Mouse (Mus musculus) heart, embryonic 14.5 days (tissue): ENCODE measurements around the gene Col4a2. TPM values are rescaled to one million over a fixed set of nuclear protein-coding genes. Genes with fewer than 3 reads are reported as not detected.

Experiments used
- ATAC-seq: fragments of 200-750 bp; cut with Nextera tagmentation; 2 replicates; pipeline ENCODE4 v1.8.0; 2017; ENCODE audit warnings: low read depth, moderate TSS enrichment; ENCODE audit not compliant: insufficient number of reproducible peaks, insufficient read depth, low FRiP score
- H3K27ac ChIP-seq, 2 experiments: fragments of 200-500 bp in 1 of 2; fragments of 300-500 bp in 1 of 2; sonication (generic) in 1 of 2; replicated peaks in 1 of 2; 2 replicates each; pipeline ENCODE4 v1.5.1; 2012 to 2014; ENCODE audit warnings: low read depth in 2 of 2, low read length in 2 of 2, control low read depth in 1 of 2, mild to moderate bottlenecking in 1 of 2, mixed read lengths in 1 of 2; ENCODE audit not compliant: control insufficient read depth in 1 of 2, insufficient read depth in 1 of 2
- H3K27me3 ChIP-seq: fragments of 300-500 bp; sonication (generic); 2 replicates; pipeline ENCODE4 v1.6.1; 2014; ENCODE audit warnings: mild to moderate bottlenecking, low read length, control low read depth; ENCODE audit not compliant: control insufficient read depth, insufficient read depth
- H3K36me3 ChIP-seq: fragments of 300-500 bp; sonication (generic); 2 replicates; pipeline ENCODE4 v1.6.1; 2014; ENCODE audit warnings: mild to moderate bottlenecking, control low read depth, low read length, mixed read lengths; ENCODE audit not compliant: control insufficient read depth, insufficient read depth
- H3K4me1 ChIP-seq, 2 experiments: fragments of 200-500 bp in 1 of 2; fragments of 300-500 bp in 1 of 2; sonication (generic) in 1 of 2; 2 replicates each; pipeline ENCODE4 v1.6.1; 2012 to 2014; ENCODE audit warnings: low read length in 2 of 2, control low read depth in 1 of 2, mixed read lengths in 1 of 2; ENCODE audit not compliant: control insufficient read depth in 2 of 2, insufficient read depth in 2 of 2
- H3K4me2 ChIP-seq: fragments of 300-500 bp; sonication (generic); 2 replicates; pipeline ENCODE4 v1.6.1; 2014; ENCODE audit warnings: mild to moderate bottlenecking, low read length
- H3K4me3 ChIP-seq, 2 experiments: fragments of 200-500 bp in 1 of 2; fragments of 300-500 bp in 1 of 2; sonication (generic) in 1 of 2; 2 replicates each; pipeline ENCODE4 v1.5.1; 2012 to 2014; ENCODE audit warnings: low read length in 2 of 2, mild to moderate bottlenecking in 2 of 2, control low read depth in 1 of 2, low read depth in 1 of 2, moderate library complexity in 1 of 2; ENCODE audit not compliant: control insufficient read depth in 1 of 2, insufficient read depth in 1 of 2
- H3K9ac ChIP-seq: fragments of 300-500 bp; sonication (generic); 2 replicates; pipeline ENCODE4 v1.6.1; 2014; ENCODE audit warnings: mild to moderate bottlenecking, low read length
- H3K9me3 ChIP-seq: fragments of 300-500 bp; sonication (generic); 2 replicates; pipeline ENCODE4 v1.6.1; 2016; ENCODE audit warnings: low read length, control low read depth; ENCODE audit not compliant: control insufficient read depth
- WGBS: fragments of 180-500 bp; shearing (Covaris S2); extraction: QIAGEN DNeasy Blood & Tissue Kit; methylation state at CpG from one replicate; pipeline ENCODE4 v1.1.7; 2014; 5-methylcytosine and 5-hydroxymethylcytosine counted together
- polyA plus RNA-seq: library from polyadenylated mRNA; unstranded; fragments of >200 nt; fragmentation: Nextera tagmentation; extraction: Ambion mirVana; gene quantifications from 2 replicates; pipeline ENCODE4 v1.2.1, GENCODE M21; 2014

Gene Col4a2
- polyA plus RNA-seq, 1 experiment from 2014 or later, result 77.7 TPM

DNA sequence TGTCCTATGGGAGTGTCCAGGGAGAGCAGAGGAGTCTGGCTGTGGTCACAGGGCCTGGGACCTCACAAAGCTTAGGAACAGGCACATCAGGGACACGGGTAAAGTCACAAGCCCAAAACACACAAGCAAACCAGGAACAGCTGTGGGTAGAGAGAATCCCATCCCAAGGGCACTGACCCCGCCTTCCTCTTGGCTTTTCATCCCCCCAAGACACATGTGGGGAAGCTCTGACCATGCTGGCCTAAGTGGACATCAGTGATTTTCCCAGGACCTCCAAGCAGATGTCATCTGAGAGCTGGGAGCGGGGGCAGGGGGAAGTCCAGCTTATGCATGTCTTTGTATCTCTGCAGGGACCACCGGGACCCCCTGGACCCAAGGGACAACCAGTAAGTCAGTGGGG, 92.0 kb downstream of the Col4a2 start:
- no peak overlapping the region for H3K4me2 ChIP-seq
- no peaks in the 10 kb centered on the region for H3K9me3 ChIP-seq
- H3K4me1 ChIP-seq, result peaks cover 22 to 30% of the 10 kb centered on the region in 2 experiments
- WGBS, result 71% methylated on average over 4 of the region's 4 CpGs
- H3K36me3 ChIP-seq, result peaks cover 77% of the 10 kb centered on the region
- H3K4me3 ChIP-seq, result no peak overlapping the region
- no peak overlapping the region for H3K27ac ChIP-seq
- no peaks in the 10 kb centered on the region for H3K27me3 ChIP-seq
- no peak for ATAC-seq
- H3K9ac ChIP-seq, result no peak overlapping the region

DNA sequence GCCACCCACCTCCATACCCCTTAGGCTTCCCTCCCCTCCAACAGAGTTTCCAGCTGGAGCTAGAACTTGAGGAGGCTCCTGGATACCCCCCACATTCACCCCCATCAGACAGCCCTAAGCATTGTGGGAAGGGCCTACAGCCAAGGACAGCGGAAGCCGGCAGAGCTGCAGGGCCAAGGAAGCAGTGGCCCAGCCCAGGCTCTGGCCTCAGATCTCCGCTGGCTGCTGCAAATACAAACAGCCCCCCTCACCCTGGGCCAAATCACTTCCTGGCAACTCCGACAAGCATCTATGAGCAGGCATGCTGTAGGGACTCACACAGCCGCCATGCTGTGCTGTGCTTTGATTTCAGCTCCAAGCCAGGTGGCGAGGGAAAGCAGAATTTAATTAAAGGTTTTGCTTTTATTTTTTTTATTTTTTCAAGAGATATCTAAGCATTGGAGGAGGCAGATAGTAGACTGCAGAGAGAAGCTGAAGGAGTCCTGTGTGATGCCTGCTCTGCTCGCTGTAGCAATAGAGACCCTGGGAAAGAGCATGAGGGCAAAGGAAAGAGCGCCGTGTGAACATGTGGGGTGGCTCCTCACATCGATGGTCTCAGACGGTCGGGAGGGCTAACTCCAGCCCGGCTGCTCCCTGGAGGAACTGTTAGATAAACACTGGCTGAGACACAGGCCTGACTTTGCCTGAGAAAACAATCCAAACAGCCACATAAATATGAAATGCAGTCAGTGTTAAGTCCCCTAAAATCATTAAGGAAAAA, 93.3 kb downstream of the Col4a2 start:
- WGBS, result 31% methylated on average over 13 of the region's 13 CpGs

DNA sequence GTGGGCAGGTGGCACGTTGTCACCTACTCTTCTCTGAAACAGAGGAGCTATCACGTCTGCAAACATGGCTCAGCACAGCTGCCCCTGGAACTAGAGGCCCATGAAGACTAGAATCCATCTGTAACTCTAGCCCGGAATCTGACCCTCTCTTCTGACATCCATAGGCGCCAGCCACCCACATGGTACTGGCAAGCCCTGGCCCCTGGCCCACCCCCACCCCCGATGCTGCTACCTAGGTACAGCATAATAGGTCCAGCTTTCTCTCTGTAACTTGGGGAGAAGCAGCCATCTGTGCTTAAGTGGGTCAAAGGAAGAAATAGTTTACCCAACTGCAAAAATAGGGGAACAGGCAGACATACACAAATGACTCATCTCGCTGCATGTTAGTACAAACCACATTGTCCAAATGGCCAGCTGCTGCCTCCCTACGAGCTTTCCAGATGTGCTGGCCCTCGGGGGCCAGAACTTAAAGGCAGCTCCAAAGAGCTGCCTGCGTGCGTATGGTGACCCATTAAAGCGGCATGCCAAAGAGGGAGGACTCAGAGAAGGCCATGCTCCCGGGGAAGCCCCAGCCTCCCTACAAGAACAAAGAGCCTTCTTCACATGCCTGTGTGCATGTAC, 99.0 kb downstream of the Col4a2 start:
- no peak for ATAC-seq

More for the DNA sequence above, 93.3 kb downstream of the Col4a2 start:
- peak overlapping the region; percentile 46 to 63; a peak in 3 of 4 replicates for H3K27ac ChIP-seq
- H3K4me2 ChIP-seq, result no peak overlapping the region
- peak; percentile 47 for ATAC-seq
- peaks cover 18 to 24% of the 10 kb centered on the region in 2 experiments for H3K4me1 ChIP-seq
- peak overlapping the region; percentile 27; the same call in 1 of the 2 replicates for H3K9ac ChIP-seq
- H3K36me3 ChIP-seq, result peaks cover 88% of the 10 kb centered on the region
- H3K4me3 ChIP-seq, result no peak overlapping the region
- H3K9me3 ChIP-seq, result no peaks in the 10 kb centered on the region
- H3K27me3 ChIP-seq, result no peaks in the 10 kb centered on the region

GRCm38 (mm10) chr8:11412450-11412849, 99.8 kb downstream of the Col4a2 start:
- Histone ChIP-seq H3K4me3 (no peak overlapping the region), H3K27me3 (no peaks in the 10 kb centered on the region), H3K9me3 (no peaks in the 10 kb centered on the region), H3K4me2 (no peak overlapping the region), H3K4me1 (peaks cover 14 to 20% of the 10 kb centered on the region in 2 experiments), H3K36me3 (peaks cover 91% of the 10 kb centered on the region), H3K9ac (no peak overlapping the region), H3K27ac (peak overlapping the region in 1 of 2 experiments; percentile 27; a peak in 1 of 4 replicates)
- WGBS, result 40% methylated on average over 5 of the region's 5 CpGs
- no peak for ATAC-seq

More for the DNA sequence above, 99.0 kb downstream of the Col4a2 start:
- Histone ChIP-seq H3K9me3 (no peaks in the 10 kb centered on the region), H3K27me3 (no peaks in the 10 kb centered on the region), H3K36me3 (peaks cover 91% of the 10 kb centered on the region), H3K9ac (no peak overlapping the region), H3K4me1 (peaks cover 17 to 26% of the 10 kb centered on the region in 2 experiments), H3K27ac (no peak overlapping the region), H3K4me2 (no peak overlapping the region), H3K4me3 (no peak overlapping the region)
- WGBS, result 69% methylated on average over 12 of the region's 12 CpGs

DNA sequence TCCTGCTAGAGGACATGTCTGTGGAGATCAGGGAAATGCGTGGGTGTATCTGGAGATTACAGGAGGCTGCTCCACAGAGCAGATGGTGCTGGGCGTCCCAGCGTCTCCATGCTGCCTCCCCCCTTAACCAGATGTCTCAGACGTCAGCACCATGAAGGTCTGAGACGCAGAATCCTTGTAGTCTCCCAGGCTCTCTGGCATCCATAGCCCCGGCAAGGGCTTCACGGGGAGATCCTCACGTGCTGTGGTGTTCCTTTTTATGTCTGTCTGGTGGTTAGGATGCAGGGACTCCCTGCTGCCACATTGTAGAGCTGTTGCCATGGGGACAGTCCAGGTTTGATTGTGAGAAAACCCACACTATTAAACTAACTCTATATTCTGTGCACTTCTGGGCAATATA, 101.7 kb downstream of the Col4a2 start:
- no peak overlapping the region for H3K4me3 ChIP-seq
- H3K4me2 ChIP-seq, result no peak overlapping the region
- H3K9ac ChIP-seq, result 0 out of 2 replicates have a peak overlapping the region, but pooled peaks have one; percentile 17
- no peaks in the 10 kb centered on the region for H3K9me3 ChIP-seq
- peaks cover 20 to 26% of the 10 kb centered on the region in 2 experiments for H3K4me1 ChIP-seq
- H3K36me3 ChIP-seq, result peaks cover 86% of the 10 kb centered on the region
- no peak for ATAC-seq
- no peak overlapping the region for H3K27ac ChIP-seq
- no peaks in the 10 kb centered on the region for H3K27me3 ChIP-seq
- 60% methylated on average over 8 of the region's 8 CpGs for WGBS

GRCm38 (mm10) chr8:11415089-11415488, 102.5 kb downstream of the Col4a2 start:
- ATAC-seq, result no peak
- H3K9ac ChIP-seq, result no peak overlapping the region
- 88% methylated on average over 10 of the region's 10 CpGs for WGBS

GRCm38 (mm10) chr8:11417762-11418161, 105.2 kb downstream of the Col4a2 start:
- H3K4me2 ChIP-seq, result no peak overlapping the region
- H3K4me3 ChIP-seq, result no peak overlapping the region
- H3K27ac ChIP-seq, result no peak overlapping the region
- ATAC-seq, result no peak
- H3K27me3 ChIP-seq, result no peaks in the 10 kb centered on the region
- WGBS, result 77% methylated on average over 13 of the region's 13 CpGs
- H3K9ac ChIP-seq, result no peak overlapping the region
- no peaks in the 10 kb centered on the region for H3K9me3 ChIP-seq
- H3K36me3 ChIP-seq, result peaks cover 83% of the 10 kb centered on the region
- H3K4me1 ChIP-seq, result peaks cover 18 to 32% of the 10 kb centered on the region in 2 experiments; a peak in 3 of 4 replicates

More at GRCm38 (mm10) chr8:11415089-11415488, 102.5 kb downstream of the Col4a2 start:
- H3K4me3 ChIP-seq, result no peak overlapping the region
- peaks cover 20 to 29% of the 10 kb centered on the region in 2 experiments for H3K4me1 ChIP-seq
- no peaks in the 10 kb centered on the region for H3K9me3 ChIP-seq
- H3K27me3 ChIP-seq, result no peaks in the 10 kb centered on the region
- H3K4me2 ChIP-seq, result no peak overlapping the region
- peaks cover 80% of the 10 kb centered on the region for H3K36me3 ChIP-seq
- no peak overlapping the region for H3K27ac ChIP-seq
